Mouse (Mus musculus): ENCODE data around the gene Tdrd6.

GRCm38 (mm10) chr17:43629026-43629495, 1.0 kb downstream of the Tdrd6 start:
- TF ChIP-seq ZNF384 (IDR thresholded peaks at IDR 0.05; ENCODE audit: low read depth, low read length) (no peak), ZC3H11A (IDR thresholded peaks at IDR 0.05; ENCODE audit: borderline replicate concordance, low read depth, low read length) (no peak), CHD2 (IDR thresholded peaks at IDR 0.05; ENCODE audit: low read depth, low read length) (no peak), HCFC1 (IDR thresholded peaks at IDR 0.05; ENCODE audit: borderline replicate concordance, insufficient read depth, low read length) (no peak), MAFK (IDR thresholded peaks at IDR 0.05; ENCODE audit: insufficient read depth, low read depth, low read length) (no peak)

Data from ES-E14 (cell line).